Mouse (Mus musculus) limb, embryonic 14.5 days (tissue): ENCODE results near the gene Srcin1. TPM values are rescaled to one million over a fixed set of nuclear protein-coding genes. Genes with fewer than 3 reads are reported as not detected.

Experiments used
- ATAC-seq: fragments of 200-750 bp; cut with Nextera tagmentation; 2 replicates; pipeline ENCODE4 v1.8.0; 2017; ENCODE audit warnings: low read depth, moderate number of reproducible peaks, moderate TSS enrichment; ENCODE audit not compliant: low FRiP score
- DNase-seq: peaks from one replicate; pipeline ENCODE4 v3.0.0-alpha.2; 2015; ENCODE audit warnings: low spot score
- H3K27ac ChIP-seq: fragments of 300-500 bp; sonication (generic); replicated peaks from 2 replicates; pipeline ENCODE4 v1.5.1; 2014; ENCODE audit warnings: low read depth, mild to moderate bottlenecking, low read length, moderate library complexity, mixed read lengths
- H3K27me3 ChIP-seq: fragments of 300-500 bp; sonication (generic); 2 replicates; pipeline ENCODE4 v1.6.1; 2014; ENCODE audit warnings: low read length, mixed read lengths; ENCODE audit not compliant: control insufficient read depth, insufficient read depth
- H3K36me3 ChIP-seq: fragments of 300-500 bp; sonication (generic); 2 replicates; pipeline ENCODE4 v1.6.1; 2014; ENCODE audit warnings: mild to moderate bottlenecking, low read length, moderate library complexity, mixed read lengths; ENCODE audit not compliant: control insufficient read depth, insufficient read depth
- H3K4me1 ChIP-seq: fragments of 300-500 bp; sonication (generic); 2 replicates; pipeline ENCODE4 v1.6.1; 2014; ENCODE audit warnings: antibody characterized with exemption, low read length, mixed read lengths; ENCODE audit not compliant: control insufficient read depth, insufficient read depth
- H3K4me2 ChIP-seq: fragments of 300-500 bp; sonication (generic); replicated peaks from 2 replicates; pipeline ENCODE4 v1.6.1; 2014; ENCODE audit warnings: low read depth, mild to moderate bottlenecking, low read length, moderate library complexity; ENCODE audit not compliant: severe bottlenecking
- H3K4me3 ChIP-seq: fragments of 300-500 bp; sonication (generic); replicated peaks from 2 replicates; pipeline ENCODE4 v1.5.1; 2014; ENCODE audit warnings: low read length
- H3K9ac ChIP-seq: fragments of 300-500 bp; sonication (generic); 2 replicates; pipeline ENCODE4 v1.6.1; 2014; ENCODE audit warnings: mild to moderate bottlenecking, low read depth, low read length, moderate library complexity; ENCODE audit not compliant: severe bottlenecking
- H3K9me3 ChIP-seq: fragments of 300-500 bp; sonication (generic); 2 replicates; pipeline ENCODE4 v1.6.1; 2016; ENCODE audit warnings: low read length; ENCODE audit not compliant: control insufficient read depth
- POLR2A ChIP-seq: fragments of 200-500 bp; IDR thresholded peaks from 2 replicates; pipeline ENCODE4 v1.8.0; 2012; ENCODE audit warnings: inconsistent platforms, mild to moderate bottlenecking, moderate library complexity, borderline replicate concordance; ENCODE audit not compliant: insufficient read depth, insufficient read length; ENCODE audit errors: extremely low read depth
- WGBS: fragments of 180-500 bp; shearing (Covaris S2); extraction: QIAGEN DNeasy Blood & Tissue Kit; methylation state at CpG from one replicate; pipeline ENCODE4 v1.1.7; 2014; 5-methylcytosine and 5-hydroxymethylcytosine counted together
- polyA plus RNA-seq, 2 experiments: library from polyadenylated mRNA; depleted of rRNA in 1 of 2; stranded (reverse) in 1 of 2; unstranded in 1 of 2; fragments of >200 nt; fragmentation: Nextera tagmentation in 1 of 2; extraction: Ambion mirVana in 1 of 2; gene quantifications; 2 replicates each; pipeline versions ENCODE4 v1.2.1 to v1.2.3; 2012 to 2014

The Srcin1 gene
- polyA plus RNA-seq (2012; rRNA removed) (4.0 and 5.1 TPM in 2 replicates), polyA plus RNA-seq (2014; fragmentation: Nextera tagmentation; extraction: Ambion mirVana) (0.39 and 0.53 TPM in 2 replicates)

DNA sequence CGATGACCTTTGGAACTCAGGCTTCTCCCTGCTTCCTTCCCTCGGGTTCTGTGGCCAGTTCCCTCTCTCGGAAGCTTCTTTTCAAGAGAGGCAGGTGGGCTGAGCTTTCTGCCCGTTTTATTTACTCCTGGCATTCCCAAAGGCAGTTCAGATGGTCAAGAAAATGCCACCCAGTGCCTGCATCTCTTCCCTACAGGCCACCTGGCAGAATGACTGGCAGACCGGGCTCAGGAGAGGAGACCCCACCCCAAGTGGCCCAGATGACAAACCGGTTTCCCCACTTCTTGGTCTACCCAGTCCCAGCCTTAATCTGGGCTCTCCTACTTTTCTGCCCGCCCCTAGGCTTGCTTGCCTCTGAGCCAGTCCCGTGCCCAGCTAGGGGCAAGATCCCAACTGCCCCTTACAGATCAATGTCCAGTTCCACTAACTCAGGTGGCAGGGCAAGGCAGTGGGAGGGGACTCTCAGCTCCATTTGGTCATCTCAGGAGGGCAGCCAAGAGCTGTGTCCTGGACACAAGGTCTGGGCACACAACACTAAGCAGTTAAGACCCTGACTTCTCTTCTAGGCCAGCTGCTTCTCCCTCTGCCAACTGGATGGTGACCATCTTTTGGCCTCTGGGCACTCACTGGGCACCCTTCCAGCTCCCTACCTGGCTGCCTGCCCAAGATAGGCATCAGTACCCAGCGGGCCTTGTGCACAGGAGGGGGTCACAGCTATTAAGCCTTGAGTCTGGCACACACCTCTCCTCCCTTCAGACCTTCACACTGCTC is at the start of gene Srcin1:
Gene Srcin1, minus strand, starts transcription at position 51 of the 771 bp plus-strand sequence.
- H3K4me3 ChIP-seq: peak within 1 kb of the TSS; percentile 63
- DNase-seq (no peak), ATAC-seq (no peak)
- H3K9me3 ChIP-seq: no peaks in the 10 kb centered on the region
- peaks cover 8% of the 10 kb centered on the region; the same call in 1 of the 2 replicates for H3K4me1 ChIP-seq
- WGBS: 26% methylated on average over 9 of the region's 9 CpGs
- H3K4me2 ChIP-seq: peak within 1 kb of the TSS; percentile 98
- peak within 1 kb of the TSS; percentile 45 for H3K9ac ChIP-seq
- peaks cover 42% of the 10 kb centered on the region for H3K27me3 ChIP-seq
- no peak for TF ChIP-seq POLR2A
- H3K27ac ChIP-seq: no peak within 1 kb of the TSS
- H3K36me3 ChIP-seq: no peaks in the 10 kb centered on the region

DNA sequence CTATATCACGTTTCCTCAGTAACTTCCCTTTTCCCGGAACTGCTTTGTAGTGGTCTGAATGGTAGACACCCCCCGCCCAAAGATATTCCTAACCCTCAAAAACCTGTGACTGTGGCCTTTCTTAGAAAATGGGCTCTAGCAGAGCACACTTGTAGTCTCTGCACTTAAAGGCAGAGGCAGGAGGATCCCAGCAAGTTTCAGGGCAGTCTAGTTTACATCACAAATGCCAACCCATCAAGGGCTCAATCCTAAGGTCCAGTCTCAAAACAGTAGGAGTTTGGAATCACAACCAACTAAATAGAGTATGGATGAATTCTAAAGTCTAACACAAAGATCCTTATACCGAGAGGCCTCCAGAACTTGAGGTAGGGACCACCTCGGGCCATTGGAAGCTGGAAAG is 49.6 kb upstream of the Srcin1 start:
- Histone ChIP-seq H3K4me1 (peaks cover 14% of the 10 kb centered on the region; the same call in 1 of the 2 replicates), H3K4me2 (no peak overlapping the region), H3K4me3 (no peak overlapping the region), H3K36me3 (no peaks in the 10 kb centered on the region), H3K27ac (no peak overlapping the region), H3K27me3 (peaks cover 52% of the 10 kb centered on the region), H3K9me3 (no peaks in the 10 kb centered on the region), H3K9ac (no peak overlapping the region)
- WGBS: 75% methylated on average over 5 of the region's 5 CpGs
- ATAC-seq (no peak), DNase-seq (no peak)
- no peak for TF ChIP-seq POLR2A

DNA sequence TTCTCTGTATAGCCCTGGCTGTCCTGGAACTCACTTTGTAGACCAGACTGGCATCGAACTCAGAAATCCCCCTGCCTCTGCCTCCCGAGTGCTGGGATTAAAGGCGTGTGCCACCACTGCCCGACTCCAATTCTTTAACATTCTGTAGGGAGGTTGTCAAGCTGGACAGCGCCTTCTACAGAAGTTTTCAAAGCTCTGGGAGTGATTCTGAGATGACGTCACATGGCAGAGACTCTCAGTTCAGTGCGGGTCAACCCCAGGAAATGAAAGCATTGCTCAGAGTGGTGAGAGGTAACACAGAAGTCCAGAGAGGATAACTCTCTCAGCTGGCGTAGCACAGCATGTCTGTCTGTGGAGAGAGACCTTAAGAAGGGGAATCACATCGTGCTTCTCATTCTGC is 47.2 kb upstream of the Srcin1 start:
- H3K9me3 ChIP-seq: no peaks in the 10 kb centered on the region
- ATAC-seq (no peak), DNase-seq (no peak)
- no peak overlapping the region for H3K4me3 ChIP-seq
- H3K27ac ChIP-seq: no peak overlapping the region
- H3K4me2 ChIP-seq: no peak overlapping the region
- TF ChIP-seq POLR2A: no peak
- no peak overlapping the region for H3K9ac ChIP-seq
- H3K27me3 ChIP-seq: peaks cover 35% of the 10 kb centered on the region
- peaks cover 7% of the 10 kb centered on the region; the same call in 1 of the 2 replicates for H3K4me1 ChIP-seq
- H3K36me3 ChIP-seq: no peaks in the 10 kb centered on the region
- 53% methylated on average over 9 of the region's 9 CpGs for WGBS

DNA sequence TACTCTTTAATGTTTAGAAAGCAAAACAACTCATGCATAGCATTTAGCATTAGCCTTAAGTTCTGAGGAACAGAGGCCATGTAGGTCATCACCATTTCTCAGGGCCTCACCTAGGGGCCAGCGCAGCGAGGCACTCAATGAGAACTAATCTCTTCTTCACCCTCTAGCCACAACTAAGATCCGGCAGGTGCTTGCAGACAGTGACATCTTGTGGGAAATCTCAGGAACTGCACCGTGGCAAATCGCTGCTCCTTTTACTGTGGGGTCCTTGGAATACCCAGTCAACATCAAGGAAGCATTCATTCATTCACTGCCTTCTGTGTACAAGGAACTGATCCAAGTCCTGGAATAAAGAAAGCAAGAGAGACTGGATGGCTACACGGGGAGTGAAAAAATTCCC is 46.5 kb upstream of the Srcin1 start:
- Histone ChIP-seq H3K27me3 (peaks cover 32% of the 10 kb centered on the region), H3K4me3 (no peak overlapping the region), H3K9me3 (no peaks in the 10 kb centered on the region), H3K4me1 (peaks cover 4% of the 10 kb centered on the region; the same call in 1 of the 2 replicates), H3K27ac (no peak overlapping the region), H3K36me3 (no peaks in the 10 kb centered on the region), H3K4me2 (no peak overlapping the region), H3K9ac (no peak overlapping the region)
- DNase-seq: peak; percentile 65
- 4% methylated on average over 6 of the region's 6 CpGs for whole genome bisulfite sequencing
- TF ChIP-seq POLR2A: no peak
- ATAC-seq: peak; percentile 41; the same call in 1 of the 2 replicates

DNA sequence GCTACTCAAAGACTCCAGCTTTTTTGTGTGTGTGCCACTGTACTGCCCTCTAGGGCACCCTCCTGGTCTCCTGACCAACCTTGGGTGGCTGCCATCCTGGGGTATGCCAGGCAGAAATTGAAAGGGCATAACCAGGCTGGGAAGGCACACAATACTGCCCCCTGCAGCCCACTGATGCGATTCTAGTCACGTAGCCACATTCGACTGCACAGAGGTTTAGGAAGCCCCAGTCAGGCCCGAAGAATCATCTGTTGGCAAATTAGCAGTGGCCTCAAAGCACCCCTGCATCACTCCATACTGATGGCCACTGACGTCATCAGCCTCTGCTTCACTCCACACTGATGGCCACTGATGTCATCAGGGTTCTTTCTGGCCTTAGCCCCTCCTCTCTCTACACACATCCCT is 43.4 kb upstream of the Srcin1 start:
- H3K9ac ChIP-seq: no peak overlapping the region
- peaks cover 14% of the 10 kb centered on the region for H3K27me3 ChIP-seq
- no peak overlapping the region for H3K4me3 ChIP-seq
- TF ChIP-seq POLR2A: no peak
- no peaks in the 10 kb centered on the region for H3K9me3 ChIP-seq
- H3K4me1 ChIP-seq: no peaks in the 10 kb centered on the region
- 41% methylated on average over 5 of the region's 5 CpGs for WGBS
- DNase-seq (peak; percentile 40), ATAC-seq (no peak)
- no peak overlapping the region for H3K4me2 ChIP-seq
- H3K27ac ChIP-seq: no peak overlapping the region
- no peaks in the 10 kb centered on the region for H3K36me3 ChIP-seq
